Mouse (Mus musculus): ENCODE measurements at regions not wholly inside any gene's neighbourhood (a gene's known extent, or its start where the extent isn't known, plus 50 kb on each side); places are given as distances from the start of the nearest gene placed in this dataset.

- TF ChIP-seq CTCF (IDR thresholded peaks at IDR 0.05; ENCODE audit: borderline replicate concordance, insufficient read depth, low read length) (no peak), POLR2A (IDR thresholded peaks at IDR 0.05; ENCODE audit: low read depth, low read length) (no peak)
Observed at GRCm38 (mm10) chr8:126819261-126819660, 126.4 kb downstream of the Tomm20 start.

Data from embryonic fibroblast, embryonic 13.5 days (primary cell).